Mouse (Mus musculus) liver, embryonic 11.5 days (tissue): ENCODE measurements around the gene Ubtf. TPM values are rescaled to one million over a fixed set of nuclear protein-coding genes. Genes with fewer than 3 reads are reported as not detected.

Experiments
- ATAC-seq: fragments of 200-750 bp; cut with Nextera tagmentation; replicated peaks from 2 replicates; pipeline ENCODE4 v1.8.0; 2017; ENCODE audit warnings: moderate number of reproducible peaks, mild to moderate bottlenecking, moderate TSS enrichment, moderate library complexity; ENCODE audit not compliant: low FRiP score
- DNase-seq: peaks from one replicate; pipeline ENCODE4 v3.0.0-alpha.2; 2017; ENCODE audit warnings: low spot score
- H3K27ac ChIP-seq: fragments of 300-500 bp; sonication (generic); 2 replicates; pipeline ENCODE4 v1.5.1; 2014; ENCODE audit warnings: mild to moderate bottlenecking, low read depth, low read length, control low read depth
- H3K27me3 ChIP-seq: fragments of 300-500 bp; sonication (generic); replicated peaks from 2 replicates; pipeline ENCODE4 v1.6.1; 2014; ENCODE audit warnings: low read length, mixed read lengths; ENCODE audit not compliant: control insufficient read depth, insufficient read depth
- H3K36me3 ChIP-seq: fragments of 300-500 bp; sonication (generic); 2 replicates; pipeline ENCODE4 v1.6.1; 2014; ENCODE audit warnings: mild to moderate bottlenecking, low read length, moderate library complexity, mixed read lengths; ENCODE audit not compliant: control insufficient read depth, insufficient read depth
- H3K4me1 ChIP-seq: fragments of 300-500 bp; sonication (generic); replicated peaks from 2 replicates; pipeline ENCODE4 v1.6.1; 2014; ENCODE audit warnings: low read length, mixed read lengths; ENCODE audit not compliant: control insufficient read depth, insufficient read depth
- H3K4me2 ChIP-seq: fragments of 300-500 bp; sonication (generic); 2 replicates; pipeline ENCODE4 v1.6.1; 2014; ENCODE audit warnings: mild to moderate bottlenecking, control low read depth, moderate library complexity
- H3K4me3 ChIP-seq: fragments of 300-500 bp; sonication (generic); 2 replicates; pipeline ENCODE4 v1.5.1; 2014; ENCODE audit warnings: low read depth, low read length, control low read depth
- H3K9ac ChIP-seq: fragments of 300-500 bp; sonication (generic); 2 replicates; pipeline ENCODE4 v1.6.1; 2014; ENCODE audit warnings: low read depth, low read length, control low read depth
- H3K9me3 ChIP-seq: fragments of 300-500 bp; sonication (generic); 2 replicates; pipeline ENCODE4 v1.6.1; 2016; ENCODE audit warnings: low read length, inconsistent platforms, mixed read lengths; ENCODE audit not compliant: control insufficient read depth
- WGBS: fragments of 180-500 bp; shearing (Covaris S2); extraction: QIAGEN DNeasy Blood & Tissue Kit; methylation state at CpG from one replicate; pipeline ENCODE4 v1.1.7; 2014; 5-methylcytosine and 5-hydroxymethylcytosine counted together
- polyA plus RNA-seq: library from polyadenylated mRNA; unstranded; fragments of >200 nt; fragmentation: Nextera tagmentation; extraction: Ambion mirVana; gene quantifications from 2 replicates; pipeline ENCODE4 v1.2.1, GENCODE M21; 2014

Ubtf gene
- polyA plus RNA-seq, 1 experiment from 2014 or later, result 104 TPM

DNA sequence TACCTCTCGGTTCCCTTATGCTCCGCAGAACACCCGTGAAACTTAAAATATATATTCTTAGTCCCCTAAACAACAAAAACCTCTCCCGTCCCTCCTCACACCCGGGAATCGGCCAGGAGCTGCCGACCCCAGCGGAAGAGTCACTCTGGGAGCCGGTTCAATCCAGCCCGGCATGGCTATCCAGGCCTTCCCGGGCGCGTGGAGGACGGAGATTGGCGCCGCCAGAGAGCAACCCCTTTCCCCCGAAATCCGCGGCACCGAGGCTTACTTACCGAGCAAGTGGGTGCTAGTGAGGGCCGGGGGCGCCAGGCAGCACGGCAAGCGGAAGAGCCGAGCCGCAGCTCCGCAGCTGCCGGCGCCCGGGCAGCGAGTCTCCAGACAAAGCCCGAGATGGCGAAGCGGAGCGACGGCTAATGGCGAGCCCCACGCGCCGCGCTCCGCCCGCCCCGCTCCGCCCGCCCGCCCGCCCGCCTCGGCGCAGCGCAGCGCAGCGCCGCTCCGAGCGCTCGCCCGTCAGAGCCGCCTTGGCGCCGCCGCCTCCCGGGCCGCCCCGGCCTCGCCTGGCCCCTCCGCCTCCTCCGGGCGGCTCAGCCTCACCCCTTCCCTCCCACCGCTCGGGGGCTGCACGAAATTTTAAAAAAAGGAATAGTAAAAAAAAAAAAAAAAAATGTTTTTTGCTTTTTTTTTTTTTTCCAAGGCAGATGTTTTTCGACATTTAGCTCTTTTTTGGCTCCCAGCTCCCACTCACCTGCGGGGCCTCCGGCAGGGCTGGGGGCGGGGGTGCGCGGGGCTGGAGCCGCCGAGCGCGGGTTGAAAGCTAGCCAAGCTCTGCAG is 749 bp downstream of the Ubtf start:
- under 1% methylated on average over 77 of the region's 84 CpGs for WGBS
- ATAC-seq (peak; percentile 47), DNase-seq (peak; percentile 84)
- Histone ChIP-seq H3K4me1 (peaks cover 17% of the 10 kb centered on the region), H3K27ac (peak overlapping the region; percentile 93), H3K9me3 (no peaks in the 10 kb centered on the region), H3K27me3 (peaks cover 7% of the 10 kb centered on the region), H3K4me2 (peak overlapping the region; percentile 99), H3K9ac (peak overlapping the region; percentile 99), H3K36me3 (peaks cover 6% of the 10 kb centered on the region; the same call in 1 of the 2 replicates), H3K4me3 (peak overlapping the region; percentile 73)

GRCm38 (mm10) chr11:102317901-102318575 is 1.5 kb downstream of the Ubtf start:
- DNase-seq (peak; percentile 85), ATAC-seq (peak; percentile 59)
- Histone ChIP-seq H3K4me2 (peak overlapping the region; percentile 99), H3K27ac (peak overlapping the region; percentile 93), H3K9ac (peak overlapping the region; percentile 99), H3K9me3 (no peaks in the 10 kb centered on the region), H3K27me3 (peaks cover 6% of the 10 kb centered on the region), H3K4me3 (peak overlapping the region; percentile 73), H3K4me1 (peaks cover 17% of the 10 kb centered on the region), H3K36me3 (peaks cover 13% of the 10 kb centered on the region)
- under 1% methylated on average over 51 of the region's 77 CpGs for WGBS

GRCm38 (mm10) chr11:102317298-102317900 is 2.1 kb downstream of the Ubtf start:
- Histone ChIP-seq H3K4me3 (peak overlapping the region; percentile 73), H3K9me3 (no peaks in the 10 kb centered on the region), H3K27ac (peak overlapping the region; percentile 93), H3K9ac (peak overlapping the region; percentile 99), H3K27me3 (peaks cover 5% of the 10 kb centered on the region; the same call in 1 of the 2 replicates), H3K36me3 (peaks cover 17% of the 10 kb centered on the region), H3K4me2 (peak overlapping the region; percentile 99), H3K4me1 (peaks cover 17% of the 10 kb centered on the region)
- ATAC-seq (peak; percentile 25), DNase-seq (peak; percentile 76)
- WGBS, result under 1% methylated on average over 79 of the region's 87 CpGs

DNA sequence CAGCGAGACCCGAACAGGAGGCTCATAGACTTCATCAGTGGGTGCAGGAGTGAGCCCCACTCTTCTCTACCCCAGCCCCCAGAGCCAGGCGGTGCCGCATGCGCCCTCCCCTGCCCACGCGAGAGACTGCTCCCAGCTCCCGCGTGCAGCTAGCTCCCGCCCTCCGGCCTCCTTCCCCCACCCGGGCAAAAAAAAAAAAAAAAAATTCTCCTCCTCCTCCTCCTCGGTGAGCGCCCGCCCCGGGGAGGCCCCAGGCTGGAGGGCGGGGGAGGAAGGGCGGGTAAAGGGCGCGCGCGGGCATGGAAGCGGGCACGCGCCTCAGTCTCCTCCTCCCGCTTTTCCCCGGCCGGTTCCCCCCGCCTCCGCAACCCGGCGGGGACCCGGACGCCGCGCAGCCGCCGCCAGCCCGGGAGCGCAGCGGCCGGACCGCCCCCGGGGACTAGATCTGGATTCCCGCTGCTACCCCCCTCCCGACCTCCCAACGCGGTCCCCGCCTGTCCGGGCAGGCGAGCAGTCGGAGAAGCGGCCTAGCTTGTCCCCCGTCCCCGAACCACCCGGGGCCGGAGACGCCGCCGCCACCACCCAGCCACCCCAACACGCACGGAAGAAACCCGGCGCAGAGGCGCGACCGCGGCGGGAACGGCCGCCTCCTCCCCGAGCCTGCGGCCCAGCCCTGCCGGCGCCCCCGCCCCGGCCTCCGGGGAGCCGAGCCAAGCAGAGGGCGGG is 2.8 kb downstream of the Ubtf start:
- peak; percentile 95 for DNase-seq
- WGBS, result under 1% methylated on average over 67 of the region's 80 CpGs
- peaks cover 17% of the 10 kb centered on the region for H3K4me1 ChIP-seq

DNA sequence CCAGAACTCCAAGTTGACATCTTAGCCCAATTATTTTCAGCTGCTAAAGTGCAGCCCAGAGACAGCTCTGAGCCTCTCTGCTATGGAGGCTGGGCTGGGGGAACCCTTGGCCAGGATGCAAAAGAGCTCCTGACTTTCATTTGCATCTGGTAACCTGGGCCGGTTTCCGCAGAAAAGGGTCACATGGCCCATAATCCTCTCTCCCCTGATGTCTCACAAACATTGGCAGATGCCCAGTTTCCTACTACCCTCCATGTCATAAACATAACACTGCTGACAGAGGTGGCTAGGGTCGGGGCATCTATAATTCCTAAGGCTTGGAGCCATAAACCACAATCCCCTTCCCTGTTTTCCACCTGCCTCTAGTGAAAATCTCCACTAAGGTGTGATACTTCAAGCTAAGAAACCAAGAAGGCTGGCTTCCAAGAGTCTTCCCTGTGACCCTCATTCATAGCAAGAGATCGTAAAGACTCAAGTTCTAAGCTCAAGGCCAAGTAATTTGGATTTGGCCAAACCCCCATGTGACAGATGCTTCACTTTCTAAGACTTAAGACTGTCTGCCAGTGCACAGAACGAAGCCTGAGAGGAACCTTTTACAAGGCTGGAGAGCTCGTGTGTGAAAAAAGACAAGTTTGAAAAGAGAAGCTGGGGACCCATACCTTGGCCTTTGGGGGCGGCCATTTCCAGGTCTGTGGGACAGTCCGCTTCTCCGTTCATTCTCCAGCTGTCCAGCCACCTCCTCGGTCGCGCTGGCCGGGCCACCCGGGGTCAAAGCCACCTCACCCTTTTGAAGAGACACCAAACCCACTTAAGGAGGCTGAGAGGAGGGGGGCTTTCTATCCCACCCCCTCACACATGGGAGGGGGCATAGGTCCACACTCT is 3.6 kb downstream of the Ubtf start:
- DNase-seq, result peak; percentile 63
- peak overlapping the region; percentile 90 for H3K9ac ChIP-seq
- H3K9me3 ChIP-seq, result no peaks in the 10 kb centered on the region
- peaks cover 20% of the 10 kb centered on the region for H3K36me3 ChIP-seq
- ATAC-seq, result no peak
- H3K4me1 ChIP-seq, result peaks cover 23% of the 10 kb centered on the region
- H3K27ac ChIP-seq, result peak overlapping the region; percentile 93
- 16% methylated on average over 14 of the region's 14 CpGs for WGBS
- peak overlapping the region; percentile 73 for H3K4me3 ChIP-seq
- H3K4me2 ChIP-seq, result peak overlapping the region; percentile 99
- no peaks in the 10 kb centered on the region for H3K27me3 ChIP-seq

More for the DNA sequence above, 2.8 kb downstream of the Ubtf start:
- Histone ChIP-seq H3K27me3 (no peaks in the 10 kb centered on the region), H3K27ac (peak overlapping the region; percentile 93), H3K4me2 (peak overlapping the region; percentile 99), H3K4me3 (peak overlapping the region; percentile 73), H3K36me3 (peaks cover 17% of the 10 kb centered on the region), H3K9me3 (no peaks in the 10 kb centered on the region), H3K9ac (peak overlapping the region; percentile 99)
- ATAC-seq, result peak; percentile 68

GRCm38 (mm10) chr11:102314321-102314720 is 5.2 kb downstream of the Ubtf start:
- Histone ChIP-seq H3K9me3 (no peaks in the 10 kb centered on the region), H3K9ac (no peak overlapping the region), H3K27me3 (no peaks in the 10 kb centered on the region), H3K36me3 (peaks cover 24% of the 10 kb centered on the region), H3K27ac (no peak overlapping the region), H3K4me3 (no peak overlapping the region), H3K4me1 (peaks cover 33% of the 10 kb centered on the region), H3K4me2 (0 out of 2 replicates have a peak overlapping the region, but pooled peaks have one; percentile 10)
- no peak for ATAC-seq
- no peak for DNase-seq
- 80% methylated on average over 12 of the region's 12 CpGs for WGBS

- WGBS, result 79% methylated on average over 6 of the region's 6 CpGs
- no peaks in the 10 kb centered on the region for H3K27me3 ChIP-seq
- H3K4me2 ChIP-seq, result no peak overlapping the region
- no peaks in the 10 kb centered on the region for H3K9me3 ChIP-seq
- no peak for ATAC-seq
- no peak overlapping the region for H3K9ac ChIP-seq
- H3K27ac ChIP-seq, result peak overlapping the region; percentile 6; the same call in 1 of the 2 replicates
- no peak for DNase-seq
- no peak overlapping the region for H3K4me3 ChIP-seq
- H3K36me3 ChIP-seq, result peaks cover 32% of the 10 kb centered on the region
- H3K4me1 ChIP-seq, result peaks cover 45% of the 10 kb centered on the region
These were observed 7.0 kb downstream of the Ubtf start for GRCm38 (mm10) chr11:102312586-102312985.
